9 mouse cellular contexts compared by ENCODE assay signal in the genomic region with DNA sequence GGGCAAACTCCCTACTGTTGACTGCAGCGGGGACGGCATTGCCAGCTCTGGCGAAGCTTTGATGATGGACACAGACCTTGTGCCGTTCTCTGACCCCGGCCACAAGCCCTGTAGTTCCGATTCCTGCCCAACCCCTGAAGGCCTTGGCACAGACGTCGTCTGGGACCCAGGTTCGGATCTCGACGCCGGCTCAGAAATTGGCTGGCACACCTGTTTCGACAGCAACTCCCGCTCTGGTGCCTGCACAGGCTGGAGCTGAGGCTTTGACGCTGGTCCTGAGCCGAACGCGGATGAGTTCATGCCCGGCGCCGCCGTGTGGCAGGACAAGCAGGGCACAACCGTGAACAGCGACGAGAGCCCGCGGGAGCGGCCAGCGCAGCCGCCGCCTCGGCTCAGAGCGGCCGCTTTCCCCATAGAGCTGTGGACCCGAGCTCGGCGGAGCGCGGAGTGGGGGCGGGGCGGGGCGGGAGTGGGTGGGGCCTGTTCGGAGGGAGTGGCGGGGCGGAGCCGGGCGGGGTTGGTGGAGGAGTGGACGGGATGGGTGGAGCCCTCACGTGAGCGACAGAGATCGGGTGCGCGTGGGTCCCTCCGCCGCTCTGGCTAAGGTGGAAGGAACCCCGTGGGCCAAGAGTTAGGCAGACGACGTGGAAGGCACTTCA. TPM values are rescaled to one million over a fixed set of nuclear protein-coding genes. Genes with fewer than 3 reads are reported as not detected.
DNase-seq lines count a peak whose midpoint lies in the region; ATAC-seq and TF ChIP-seq lines count a peak whose summit lies in the region.
"Had no signal": no experiment of that assay in that cellular context is flagged by ENCODE, and none has a peak within 500 bp of the region (broad histone marks: within the 10 kb centered on the region; RNA-seq: fewer than 3 reads in every experiment).

A gene (minus strand): TSS at position 450 of the 659 bp plus-strand sequence.

- TF ChIP-seq CTCF in liver, postnatal 0 days (IDR thresholded peaks at IDR 0.05; ENCODE audit: low read depth) = peak; percentile 35
- TF ChIP-seq CTCF in stomach, postnatal 0 days (IDR thresholded peaks at IDR 0.05; ENCODE audit: low read depth) = peak; percentile 66

- H3K27me3 ChIP-seq in forebrain, embryonic 10.5 days (ENCODE audit: poor library complexity, severe bottlenecking) = peaks cover 54% of the 10 kb centered on the region
- peaks cover 11% of the 10 kb centered on the region for H3K27me3 ChIP-seq in heart, embryonic 16.5 days (ENCODE audit: control insufficient read depth, insufficient read depth, low read length)
- H3K27me3 ChIP-seq in liver, postnatal 0 days (ENCODE audit: insufficient read depth, low read length) = peaks cover 9% of the 10 kb centered on the region; the same call in 1 of the 2 replicates
- peaks cover 32% of the 10 kb centered on the region for H3K27me3 ChIP-seq in neural tube, embryonic 13.5 days
- H3K27me3 ChIP-seq in stomach, postnatal 0 days (ENCODE audit: control insufficient read depth, insufficient read depth, low read length) = no peaks in the 10 kb centered on the region

- peak within 1 kb of the TSS; percentile 77 for H3K27ac ChIP-seq in forebrain, embryonic 10.5 days
- no peak within 1 kb of the TSS for H3K27ac ChIP-seq in heart, embryonic 16.5 days (ENCODE audit: low read length)
- no peak within 1 kb of the TSS for H3K27ac ChIP-seq in liver, postnatal 0 days (ENCODE audit: low read depth)
- 0 out of 2 replicates have a peak within 1 kb of the TSS, but pooled peaks have one; percentile 28 for H3K27ac ChIP-seq in neural tube, embryonic 13.5 days (replicated peaks)
- H3K27ac ChIP-seq in stomach, postnatal 0 days (replicated peaks) = no peak within 1 kb of the TSS

- peaks cover 15% of the 10 kb centered on the region for H3K4me1 ChIP-seq in forebrain, embryonic 10.5 days
- H3K4me1 ChIP-seq in heart, embryonic 16.5 days (ENCODE audit: control insufficient read depth, insufficient read depth, low read length) = peaks cover 5% of the 10 kb centered on the region; the same call in 1 of the 2 replicates
- H3K4me1 ChIP-seq in liver, postnatal 0 days (ENCODE audit: insufficient read depth) = peaks cover 11% of the 10 kb centered on the region
- peaks cover 16% of the 10 kb centered on the region for H3K4me1 ChIP-seq in neural tube, embryonic 13.5 days (replicated peaks)
- 0 out of 2 replicates have a peak, but pooled peaks cover 2% of the 10 kb centered on the region for H3K4me1 ChIP-seq in stomach, postnatal 0 days (replicated peaks; ENCODE audit: control insufficient read depth, insufficient read depth)

- H3K9ac ChIP-seq in heart, embryonic 16.5 days (ENCODE audit: low read length) = peak within 1 kb of the TSS; percentile 71
- no peak within 1 kb of the TSS for H3K9ac ChIP-seq in liver, postnatal 0 days (replicated peaks)
- H3K9ac ChIP-seq in neural tube, embryonic 13.5 days = peak within 1 kb of the TSS; percentile 71
- H3K9ac ChIP-seq in stomach, postnatal 0 days (ENCODE audit: low read length) = peak within 1 kb of the TSS; percentile 52

- 4% methylated on average over 56 of the region's 58 CpGs for WGBS in forebrain, embryonic 10.5 days
- WGBS in heart, embryonic 16.5 days = 3% methylated on average over 57 of the region's 58 CpGs
- 6% methylated on average over 51 of the region's 58 CpGs for WGBS in liver, postnatal 0 days (ENCODE audit: insufficient replicate concordance)
- WGBS in neural tube, embryonic 13.5 days = 3% methylated on average over 58 of the region's 58 CpGs
- 5% methylated on average over 55 of the region's 58 CpGs for WGBS in stomach, postnatal 0 days

- no peak for TF ChIP-seq EP300 in liver, postnatal 0 days (IDR thresholded peaks at IDR 0.05; ENCODE audit: low read depth)
- no peak for TF ChIP-seq EP300 in stomach, postnatal 0 days (optimal IDR thresholded peaks at IDR 0.05)

- H3K4me3 ChIP-seq in forebrain, embryonic 10.5 days = peak within 1 kb of the TSS; percentile 62
- H3K4me3 ChIP-seq in heart, embryonic 16.5 days (ENCODE audit: low read length) = peak within 1 kb of the TSS; percentile 62
- peak within 1 kb of the TSS; percentile 30 for H3K4me3 ChIP-seq in liver, postnatal 0 days (ENCODE audit: low read depth, low read length)
- peak within 1 kb of the TSS; percentile 48 for H3K4me3 ChIP-seq in neural tube, embryonic 13.5 days
- peak within 1 kb of the TSS; percentile 41 for H3K4me3 ChIP-seq in stomach, postnatal 0 days (ENCODE audit: low read depth, low read length)

- peak; percentile 97 for ATAC-seq in heart, embryonic 16.5 days (replicated peaks; ENCODE audit: extremely low read depth, insufficient read depth, low FRiP score)
- peak; percentile 98 for ATAC-seq in liver, postnatal 0 days
- ATAC-seq in neural tube, embryonic 13.5 days (ENCODE audit: low read depth) = peak; percentile 92
- ATAC-seq in stomach, postnatal 0 days (ENCODE audit: low FRiP score, low TSS enrichment) = peak; percentile 94

- no peaks in the 10 kb centered on the region for H3K9me3 ChIP-seq in forebrain, embryonic 10.5 days
- H3K9me3 ChIP-seq in heart, embryonic 16.5 days (replicated peaks; ENCODE audit: control insufficient read depth, low read length) = no peaks in the 10 kb centered on the region
- no peaks in the 10 kb centered on the region for H3K9me3 ChIP-seq in liver, postnatal 0 days (ENCODE audit: low read length)
- H3K9me3 ChIP-seq in neural tube, embryonic 13.5 days = no peaks in the 10 kb centered on the region
- H3K9me3 ChIP-seq in stomach, postnatal 0 days (ENCODE audit: control insufficient read depth, low read length) = no peaks in the 10 kb centered on the region
- H3K9me3 ChIP-seq: G1E had no signal

- DNase-seq in CD4-positive helper T cell, adult 2 months (ENCODE audit: low read depth, low spot score) = peak; percentile 69
- DNase-seq in c-Kit-positive CD71-negative TER-119-negative erythroid progenitor cells, embryonic 14.5 days (ENCODE audit: low read depth) = peak; percentile 41
- peak; percentile 86 for DNase-seq in forebrain, embryonic 10.5 days (ENCODE audit: extremely low spot score, low spot score)
- peak; percentile 72 to 88 for DNase-seq in kidney, postnatal 36 days
- DNase-seq in liver, postnatal 0 days = peak; percentile 89
- DNase-seq in stomach, postnatal 0 days (ENCODE audit: low spot score) = peak; percentile 92

- no peaks in the 10 kb centered on the region for H3K36me3 ChIP-seq in forebrain, embryonic 10.5 days (replicated peaks)
- H3K36me3 ChIP-seq in heart, embryonic 16.5 days (ENCODE audit: control insufficient read depth, insufficient read depth) = no peaks in the 10 kb centered on the region
- no peaks in the 10 kb centered on the region for H3K36me3 ChIP-seq in liver, postnatal 0 days (replicated peaks; ENCODE audit: insufficient read depth, low read length)
- no peaks in the 10 kb centered on the region for H3K36me3 ChIP-seq in neural tube, embryonic 13.5 days
- no peaks in the 10 kb centered on the region for H3K36me3 ChIP-seq in stomach, postnatal 0 days (ENCODE audit: control insufficient read depth, insufficient read depth, low read length)
- H3K36me3 ChIP-seq: G1E had no signal

- peak within 1 kb of the TSS; percentile 91 for H3K4me2 ChIP-seq in heart, embryonic 16.5 days (ENCODE audit: low read depth, low read length)
- peak within 1 kb of the TSS; percentile 67 for H3K4me2 ChIP-seq in liver, postnatal 0 days (ENCODE audit: low read depth, low read length)
- peak within 1 kb of the TSS; percentile 76 for H3K4me2 ChIP-seq in neural tube, embryonic 13.5 days
- peak within 1 kb of the TSS; percentile 69 for H3K4me2 ChIP-seq in stomach, postnatal 0 days (replicated peaks; ENCODE audit: low read depth)

RNA-seq across cellular contexts. Expression of the gene that starts here (rescaled TPM):
- 0.48 and 0.89 TPM in 2 replicates for polyA plus RNA-seq in forebrain, embryonic 10.5 days (2016; fragmentation: Nextera tagmentation; extraction: Ambion mirVana)
- polyA plus RNA-seq in heart, embryonic 16.5 days (2015; fragmentation: Nextera tagmentation; extraction: Ambion mirVana) = 1.3 and 1.6 TPM in 2 replicates
- 0.07 TPM in 1 of 2 replicates, not detected in the other for polyA plus RNA-seq in liver, postnatal 0 days (2015; fragmentation: Nextera tagmentation; extraction: Ambion mirVana)
- polyA plus RNA-seq in neural tube, embryonic 13.5 days (2015; fragmentation: Nextera tagmentation; extraction: Ambion mirVana) = 12.3 and 16.8 TPM in 2 replicates
- 0.42 and 0.69 TPM in 2 replicates for polyA plus RNA-seq in stomach, postnatal 0 days (2015; fragmentation: Nextera tagmentation; extraction: Ambion mirVana)
- polyA plus RNA-seq: G1E had no signal

Comparison
In these comparisons a context has a peak if more than half of its experiments do, and no peak if none do; other contexts are left out.
1. Peak in DNase-seq, H3K4me3 ChIP-seq and H3K27ac ChIP-seq in forebrain, embryonic 10.5 days; RNA of the gene not detected or under 1 TPM.
2. Peak in DNase-seq, ATAC-seq, H3K4me3 ChIP-seq and H3K4me2 ChIP-seq in liver, postnatal 0 days; RNA of the gene not detected or under 1 TPM.
3. Peak in DNase-seq, ATAC-seq, H3K4me3 ChIP-seq, H3K9ac ChIP-seq and H3K4me2 ChIP-seq in stomach, postnatal 0 days; RNA of the gene not detected or under 1 TPM.
4. DNase-seq: peak in every context shown above with its lines; median percentile 92 in stomach, postnatal 0 days; 89 in liver, postnatal 0 days; 86 in forebrain, embryonic 10.5 days; 80 in kidney, postnatal 36 days; 69 in CD4-positive helper T cell, adult 2 months; 41 in c-Kit-positive CD71-negative TER-119-negative erythroid progenitor cells, embryonic 14.5 days.